Mouse (Mus musculus) limb, embryonic 11.5 days (tissue): ENCODE results near the gene Dscam. TPM values are rescaled to one million over a fixed set of nuclear protein-coding genes. Genes with fewer than 3 reads are reported as not detected.

Experiments
- ATAC-seq: fragments of 200-750 bp; cut with Nextera tagmentation; 2 replicates; pipeline ENCODE4 v1.8.0; 2017; ENCODE audit warnings: low read depth; ENCODE audit not compliant: insufficient number of reproducible peaks, low FRiP score, low TSS enrichment
- DNase-seq: peaks from one replicate; pipeline ENCODE4 v3.0.0-alpha.2; 2015; ENCODE audit warnings: low spot score
- H3K27ac ChIP-seq: fragments of 300-500 bp; sonication (generic); replicated peaks from 2 replicates; pipeline ENCODE4 v1.5.1; 2014; ENCODE audit warnings: low read depth, mild to moderate bottlenecking, low read length
- H3K27me3 ChIP-seq: fragments of 300-500 bp; sonication (generic); 2 replicates; pipeline ENCODE4 v1.6.1; 2014; ENCODE audit warnings: mild to moderate bottlenecking, low read length, mixed read lengths; ENCODE audit not compliant: control insufficient read depth, insufficient read depth
- H3K36me3 ChIP-seq: fragments of 300-500 bp; sonication (generic); 2 replicates; pipeline ENCODE4 v1.6.1; 2014; ENCODE audit warnings: mild to moderate bottlenecking, low read length, moderate library complexity, mixed read lengths; ENCODE audit not compliant: control insufficient read depth, insufficient read depth
- H3K4me1 ChIP-seq: fragments of 300-500 bp; sonication (generic); 2 replicates; pipeline ENCODE4 v1.6.1; 2014; ENCODE audit warnings: low read length, mixed read lengths; ENCODE audit not compliant: control insufficient read depth, insufficient read depth
- H3K4me2 ChIP-seq: fragments of 300-500 bp; sonication (generic); 2 replicates; pipeline ENCODE4 v1.6.1; 2014; ENCODE audit warnings: low read depth, mild to moderate bottlenecking, moderate library complexity; ENCODE audit not compliant: severe bottlenecking
- H3K4me3 ChIP-seq: fragments of 300-500 bp; sonication (generic); 2 replicates; pipeline ENCODE4 v1.5.1; 2014; ENCODE audit warnings: low read depth, low read length
- H3K9ac ChIP-seq: fragments of 300-500 bp; sonication (generic); 2 replicates; pipeline ENCODE4 v1.6.1; 2014; ENCODE audit warnings: mild to moderate bottlenecking, low read length
- H3K9me3 ChIP-seq: fragments of 300-500 bp; sonication (generic); 2 replicates; pipeline ENCODE4 v1.6.1; 2016; ENCODE audit warnings: low read length; ENCODE audit not compliant: control insufficient read depth
- WGBS: fragments of 180-500 bp; shearing (Covaris S2); extraction: QIAGEN DNeasy Blood & Tissue Kit; methylation state at CpG from one replicate; pipeline ENCODE4 v1.1.7; 2014; 5-methylcytosine and 5-hydroxymethylcytosine counted together
- polyA plus RNA-seq: library from polyadenylated mRNA; unstranded; fragments of >200 nt; fragmentation: Nextera tagmentation; extraction: Ambion mirVana; gene quantifications from 2 replicates; pipeline ENCODE4 v1.2.1, GENCODE M21; 2014

Gene Dscam
- polyA plus RNA-seq, 1 experiment from 2014 or later: 0.11 TPM

DNA sequence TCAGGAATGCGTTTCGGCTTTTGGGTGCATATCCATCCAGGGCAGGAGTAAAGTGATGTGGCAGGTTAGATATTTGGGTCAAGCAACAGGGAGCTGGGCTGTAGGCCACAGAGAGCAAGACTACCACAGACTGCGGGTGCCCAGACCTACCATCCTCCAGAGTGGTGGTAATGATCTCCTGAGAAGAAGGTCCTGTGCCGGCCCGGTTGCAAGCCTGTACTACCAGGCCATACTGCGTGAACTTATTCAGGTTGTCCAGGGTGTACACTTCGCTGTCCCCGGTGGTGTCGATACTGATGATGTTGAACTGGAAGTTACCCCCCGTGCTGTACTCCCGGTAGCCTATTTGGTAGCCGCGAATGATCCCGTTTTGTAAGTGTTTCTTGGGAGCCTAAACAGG lies 485.5 kb downstream of the Dscam start:
- Histone ChIP-seq H3K4me1 (no peaks in the 10 kb centered on the region), H3K27ac (no peak overlapping the region), H3K4me2 (no peak overlapping the region), H3K36me3 (no peaks in the 10 kb centered on the region), H3K9me3 (no peaks in the 10 kb centered on the region), H3K9ac (no peak overlapping the region), H3K4me3 (no peak overlapping the region), H3K27me3 (no peaks in the 10 kb centered on the region)
- ATAC-seq (no peak), DNase-seq (no peak)
- WGBS: 93% methylated on average over 14 of the region's 14 CpGs

GRCm38 (mm10) chr16:96684581-96684980 lies 486.0 kb downstream of the Dscam start:
- Histone ChIP-seq H3K36me3 (no peaks in the 10 kb centered on the region), H3K9ac (no peak overlapping the region), H3K4me3 (no peak overlapping the region), H3K9me3 (no peaks in the 10 kb centered on the region), H3K4me2 (no peak overlapping the region), H3K4me1 (no peaks in the 10 kb centered on the region), H3K27me3 (no peaks in the 10 kb centered on the region), H3K27ac (no peak overlapping the region)
- peak; percentile 62 for DNase-seq
- no peak for ATAC-seq
- WGBS: 18% methylated on average over 4 of the region's 4 CpGs

- 74% methylated on average over 5 of the region's 5 CpGs for WGBS
- Histone ChIP-seq H3K36me3 (no peaks in the 10 kb centered on the region), H3K9ac (no peak overlapping the region), H3K4me1 (no peaks in the 10 kb centered on the region), H3K27ac (no peak overlapping the region), H3K4me2 (no peak overlapping the region), H3K4me3 (no peak overlapping the region), H3K9me3 (no peaks in the 10 kb centered on the region), H3K27me3 (no peaks in the 10 kb centered on the region)
- ATAC-seq (no peak), DNase-seq (no peak)
These were observed 488.1 kb downstream of the Dscam start for GRCm38 (mm10) chr16:96682289-96682972.

- no peak for DNase-seq
- no peaks in the 10 kb centered on the region for H3K9me3 ChIP-seq
- H3K36me3 ChIP-seq: no peaks in the 10 kb centered on the region
- H3K27ac ChIP-seq: no peak overlapping the region
- no peak for ATAC-seq
- no peak overlapping the region for H3K4me2 ChIP-seq
- H3K27me3 ChIP-seq: no peaks in the 10 kb centered on the region
- H3K9ac ChIP-seq: no peak overlapping the region
- WGBS: 81% methylated on average over 8 of the region's 8 CpGs
- H3K4me3 ChIP-seq: no peak overlapping the region
- no peaks in the 10 kb centered on the region; the same call in 1 of the 2 replicates for H3K4me1 ChIP-seq
These were observed 490.6 kb downstream of the Dscam start for GRCm38 (mm10) chr16:96679981-96680380.

DNA sequence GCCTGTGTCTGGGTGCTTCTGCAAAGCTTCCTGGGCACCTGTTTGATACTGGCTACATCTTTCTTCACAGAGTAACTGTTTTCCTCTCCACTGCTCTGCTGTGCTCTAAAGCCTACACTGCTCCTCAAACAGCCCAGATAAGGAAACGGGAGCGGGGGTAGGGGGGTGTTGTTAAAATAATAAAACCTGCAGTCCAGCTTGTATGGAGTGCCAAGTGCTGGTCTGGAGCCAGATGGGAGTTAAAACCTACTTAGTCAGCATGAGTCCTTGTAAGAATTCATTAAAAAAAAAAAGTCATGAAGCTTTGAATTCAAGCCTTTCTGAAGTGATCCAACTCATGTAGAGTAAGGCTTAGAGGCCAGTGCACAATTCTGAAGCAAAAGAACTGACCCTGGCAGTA lies 493.1 kb downstream of the Dscam start:
- H3K4me3 ChIP-seq: no peak overlapping the region
- H3K36me3 ChIP-seq: no peaks in the 10 kb centered on the region
- H3K4me1 ChIP-seq: no peaks in the 10 kb centered on the region; the same call in 1 of the 2 replicates
- no peaks in the 10 kb centered on the region for H3K27me3 ChIP-seq
- H3K27ac ChIP-seq: no peak overlapping the region
- DNase-seq (no peak), ATAC-seq (no peak)
- no peaks in the 10 kb centered on the region for H3K9me3 ChIP-seq
- 49% methylated on average over 2 of the region's 2 CpGs for WGBS
- no peak overlapping the region for H3K4me2 ChIP-seq
- H3K9ac ChIP-seq: no peak overlapping the region

DNA sequence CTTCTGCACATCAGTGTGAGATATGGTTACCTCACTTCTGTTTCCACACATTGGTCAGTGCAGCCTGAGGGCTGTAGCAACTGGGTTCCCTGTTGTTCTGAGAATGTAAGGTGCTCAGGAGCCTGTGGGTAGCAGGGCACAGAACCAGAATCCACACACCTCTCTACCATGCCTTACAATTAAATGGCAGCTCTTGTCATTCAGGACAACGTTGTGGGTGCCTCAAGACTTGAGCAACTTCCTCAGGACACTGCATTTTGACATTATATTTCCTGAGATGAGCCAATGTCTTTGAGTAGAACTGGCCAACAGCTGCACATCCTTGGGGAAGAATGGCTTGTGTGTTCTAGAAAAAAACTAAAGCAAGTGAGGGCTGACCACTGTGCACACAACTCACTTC lies 493.9 kb downstream of the Dscam start:
- WGBS: 68% methylated on average over 1 of the region's 1 CpGs
- DNase-seq: no peak

GRCm38 (mm10) chr16:96673191-96673847 lies 497.2 kb downstream of the Dscam start:
- H3K27me3 ChIP-seq: no peaks in the 10 kb centered on the region
- no peak overlapping the region for H3K9ac ChIP-seq
- no peaks in the 10 kb centered on the region for H3K9me3 ChIP-seq
- no peak overlapping the region for H3K4me3 ChIP-seq
- DNase-seq (no peak), ATAC-seq (no peak)
- no peaks in the 10 kb centered on the region; the same call in 1 of the 2 replicates for H3K4me1 ChIP-seq
- no peaks in the 10 kb centered on the region for H3K36me3 ChIP-seq
- no peak overlapping the region for H3K27ac ChIP-seq
- WGBS: 74% methylated on average over 25 of the region's 25 CpGs
- no peak overlapping the region for H3K4me2 ChIP-seq

More for the DNA sequence above, 493.9 kb downstream of the Dscam start:
- no peaks in the 10 kb centered on the region for H3K27me3 ChIP-seq
- H3K4me2 ChIP-seq: no peak overlapping the region
- no peak for ATAC-seq
- H3K36me3 ChIP-seq: no peaks in the 10 kb centered on the region
- no peak overlapping the region for H3K27ac ChIP-seq
- H3K4me1 ChIP-seq: no peaks in the 10 kb centered on the region; the same call in 1 of the 2 replicates
- H3K9me3 ChIP-seq: no peaks in the 10 kb centered on the region
- H3K4me3 ChIP-seq: no peak overlapping the region
- H3K9ac ChIP-seq: no peak overlapping the region

GRCm38 (mm10) chr16:96671603-96672374 lies 498.8 kb downstream of the Dscam start:
- no peak for ATAC-seq
- peak; percentile 33 for DNase-seq
- WGBS: 67% methylated on average over 11 of the region's 11 CpGs

More at GRCm38 (mm10) chr16:96671603-96672374, 498.8 kb downstream of the Dscam start:
- Histone ChIP-seq H3K27ac (no peak overlapping the region), H3K4me3 (no peak overlapping the region), H3K4me2 (no peak overlapping the region), H3K36me3 (no peaks in the 10 kb centered on the region), H3K4me1 (no peaks in the 10 kb centered on the region), H3K9ac (no peak overlapping the region), H3K27me3 (no peaks in the 10 kb centered on the region), H3K9me3 (no peaks in the 10 kb centered on the region)
